In genomic region chr16:94571111-94571993, GRCm38 (mm10) we compare ENCODE assay signal across 8 mouse cellular contexts. TPM values are rescaled to one million over a fixed set of nuclear protein-coding genes. Genes with fewer than 3 reads are reported as not detected.
DNase-seq lines count a peak whose midpoint lies in the region; ATAC-seq and TF ChIP-seq lines count a peak whose summit lies in the region.

No protein-coding gene starts in this region.

- no peak for DNase-seq in heart, adult 2 months
- DNase-seq in heart, adult 18-20 months: no peak
- no peak for DNase-seq in cerebellum, adult 11 months
- DNase-seq in kidney, postnatal 36 days: no peak

- ATAC-seq in limb, embryonic 15.5 days (ENCODE audit: insufficient number of reproducible peaks, low FRiP score, low TSS enrichment, low read depth): no peak
- no peak for ATAC-seq in stomach, embryonic 15.5 days (ENCODE audit: insufficient read depth, low FRiP score, low read depth)

- H3K9ac ChIP-seq in heart, adult 2 months (ENCODE audit: low read depth, low read length): peak overlapping the region; percentile 100
- H3K9ac ChIP-seq in limb, embryonic 15.5 days: peak overlapping the region; percentile 99
- peak overlapping the region; percentile 99 for H3K9ac ChIP-seq in stomach, embryonic 15.5 days

- H3ac ChIP-seq in C2C12 (ENCODE audit: control insufficient read depth, insufficient read length, low read depth): peak overlapping the region; percentile 88

- peak overlapping the region; percentile 47 for H3K4me2 ChIP-seq in limb, embryonic 15.5 days
- peak overlapping the region; percentile 69 for H3K4me2 ChIP-seq in stomach, embryonic 15.5 days

- TF ChIP-seq POLR2A in heart, adult 2 months (IDR thresholded peaks at IDR 0.05; ENCODE audit: insufficient read depth, low read depth, low read length): no peak
- TF ChIP-seq POLR2A in embryonic fibroblast, embryonic 13.5 days (IDR thresholded peaks at IDR 0.05; ENCODE audit: low read depth, low read length): no peak

- peaks cover 4% of the 10 kb centered on the region for H3K79me2 ChIP-seq in heart, adult 2 months (replicated peaks; ENCODE audit: control insufficient read depth, insufficient read depth, low read length)
- H3K79me2 ChIP-seq in C2C12 (ENCODE audit: control insufficient read depth, insufficient read depth): peaks cover 66% of the 10 kb centered on the region

- peak overlapping the region; percentile 69 for H3K4me3 ChIP-seq in heart, adult 2 months
- peak overlapping the region; percentile 75 for H3K4me3 ChIP-seq in C2C12 (ENCODE audit: insufficient read depth, poor library complexity, severe bottlenecking)
- peak overlapping the region; percentile 85 for H3K4me3 ChIP-seq in embryonic fibroblast, embryonic 13.5 days (ENCODE audit: insufficient read depth, low read length)
- H3K4me3 ChIP-seq in limb, embryonic 15.5 days: peak overlapping the region; percentile 96
- peak overlapping the region; percentile 96 for H3K4me3 ChIP-seq in stomach, embryonic 15.5 days (replicated peaks)

- intact Hi-C loops in heart, adult 2 months (cut with DNase I): loop anchor here (5.0 kb wide), 1 partner anchor 101 kb away; no protein-coding TSS in a partner anchor

- peak overlapping the region; percentile 99 for H3K27ac ChIP-seq in heart, adult 2 months
- peak overlapping the region; percentile 93 for H3K27ac ChIP-seq in embryonic fibroblast, embryonic 13.5 days (ENCODE audit: insufficient read depth, low read length)
- peak overlapping the region; percentile 100 for H3K27ac ChIP-seq in limb, embryonic 15.5 days
- peak overlapping the region; percentile 100 for H3K27ac ChIP-seq in stomach, embryonic 15.5 days

- peaks cover 21% of the 10 kb centered on the region for H3K4me1 ChIP-seq in heart, adult 2 months (ENCODE audit: control insufficient read depth, insufficient read depth, low read length)
- H3K4me1 ChIP-seq in embryonic fibroblast, embryonic 13.5 days (ENCODE audit: control insufficient read depth, insufficient read depth, low read length): peaks cover 19% of the 10 kb centered on the region
- peaks cover 24% of the 10 kb centered on the region for H3K4me1 ChIP-seq in limb, embryonic 15.5 days
- peaks cover 26% of the 10 kb centered on the region for H3K4me1 ChIP-seq in stomach, embryonic 15.5 days

- H3K9me3 ChIP-seq in limb, embryonic 15.5 days: no peaks in the 10 kb centered on the region
- H3K9me3 ChIP-seq in stomach, embryonic 15.5 days: no peaks in the 10 kb centered on the region

- peaks cover 57% of the 10 kb centered on the region for H3K79me3 ChIP-seq in C2C12 (ENCODE audit: low read depth)

- H3K36me3 ChIP-seq in heart, adult 2 months (ENCODE audit: control insufficient read depth, insufficient read depth, low read length): peaks cover 24% of the 10 kb centered on the region
- no peaks in the 10 kb centered on the region for H3K36me3 ChIP-seq in C2C12 (ENCODE audit: control insufficient read depth, insufficient read depth)
- H3K36me3 ChIP-seq in limb, embryonic 15.5 days: no peaks in the 10 kb centered on the region
- H3K36me3 ChIP-seq in stomach, embryonic 15.5 days: no peaks in the 10 kb centered on the region

- 13% methylated on average over 10 of the region's 10 CpGs for WGBS in heart, adult 2 months
- 21% methylated on average over 10 of the region's 10 CpGs for WGBS in limb, embryonic 15.5 days
- WGBS in stomach, embryonic 15.5 days: 24% methylated on average over 10 of the region's 10 CpGs

- no peaks in the 10 kb centered on the region for H3K27me3 ChIP-seq in heart, adult 2 months (ENCODE audit: control insufficient read depth, insufficient read depth, low read length)
- no peaks in the 10 kb centered on the region for H3K27me3 ChIP-seq in C2C12 (ENCODE audit: control insufficient read depth, insufficient read depth, insufficient read length)
- H3K27me3 ChIP-seq in limb, embryonic 15.5 days: no peaks in the 10 kb centered on the region
- no peaks in the 10 kb centered on the region for H3K27me3 ChIP-seq in stomach, embryonic 15.5 days (replicated peaks)

- TF ChIP-seq EP300 in heart, adult 2 months (IDR thresholded peaks at IDR 0.05; ENCODE audit: insufficient read depth, low read depth, low read length): no peak

- no peak for TF ChIP-seq CTCF in heart, adult 2 months (IDR thresholded peaks at IDR 0.05)
- TF ChIP-seq CTCF in C2C12 (IDR thresholded peaks at IDR 0.05; ENCODE audit: control insufficient read depth, insufficient read depth, insufficient read length): no peak
- no peak for TF ChIP-seq CTCF in embryonic fibroblast, embryonic 13.5 days (IDR thresholded peaks at IDR 0.05; ENCODE audit: borderline replicate concordance, insufficient read depth, low read length)

TF ChIP-seq in C2C12, 6 proteins besides CTCF, POLR2A, EP300 and RAD21:
- TF ChIP-seq MYOG (IDR thresholded peaks at IDR 0.05; ENCODE audit: control insufficient read depth, extremely low read depth, insufficient read length) (no peak), MYOD1 (IDR thresholded peaks at IDR 0.05; ENCODE audit: control insufficient read depth, insufficient read length, low read depth) (no peak), USF1 (IDR thresholded peaks at IDR 0.05; ENCODE audit: low read depth) (no peak), FOSL1 (IDR thresholded peaks at IDR 0.05; ENCODE audit: insufficient read depth, low read length, poor library complexity, severe bottlenecking) (no peak), MAX (IDR thresholded peaks at IDR 0.05) (no peak), CEBPB (IDR thresholded peaks at IDR 0.05; ENCODE audit: low read depth) (no peak)

RNA-seq across cellular contexts. Expression of gene Dyrk1a, which starts 1.5 kb away (rescaled TPM):
- total RNA-seq in heart, adult 2 months (2021): 10 to 100 TPM; 74.0 to 80.5 TPM
- polyA plus RNA-seq in heart, adult 2 months (2012; rRNA removed): 28.2 and 44.8 TPM in 2 replicates
- 10 to 100 TPM; 64.8 to 73.1 TPM for total RNA-seq in heart, adult 18-20 months (2021)
- 17.3 TPM for polyA plus RNA-seq in C2C12 (2012; fragmentation: generic; extraction: Trizol)
- 46.2 and 50.5 TPM in 2 replicates for polyA plus RNA-seq in embryonic fibroblast, embryonic 13.5 days (2011; ENCODE audit: insufficient read length, low read depth, missing spikeins)
- 7.5 and 8.3 TPM in 2 replicates for polyA plus RNA-seq in limb, embryonic 15.5 days (2015; fragmentation: Nextera tagmentation; extraction: Ambion mirVana)
- 8.0 and 9.5 TPM in 2 replicates for polyA plus RNA-seq in stomach, embryonic 15.5 days (2015; fragmentation: Nextera tagmentation; extraction: Ambion mirVana)

RNA-seq across cellular contexts. Expression of gene Vps26c, which starts 44.7 kb away (rescaled TPM):
- total RNA-seq in heart, adult 2 months (2021): 10 to 100 TPM; 21.8 to 22.1 TPM
- polyA plus RNA-seq in heart, adult 2 months (2012; rRNA removed): 25.7 and 42.8 TPM in 2 replicates
- total RNA-seq in heart, adult 18-20 months (2021): 10 to 100 TPM; 20.7 to 21.7 TPM
- 50.3 TPM for polyA plus RNA-seq in C2C12 (2012; fragmentation: generic; extraction: Trizol)
- 46.2 and 59.6 TPM in 2 replicates for polyA plus RNA-seq in embryonic fibroblast, embryonic 13.5 days (2011; ENCODE audit: insufficient read length, low read depth, missing spikeins)
- polyA plus RNA-seq in limb, embryonic 15.5 days (2015; fragmentation: Nextera tagmentation; extraction: Ambion mirVana): 54.9 and 61.3 TPM in 2 replicates
- 54.8 and 55.3 TPM in 2 replicates for polyA plus RNA-seq in stomach, embryonic 15.5 days (2015; fragmentation: Nextera tagmentation; extraction: Ambion mirVana)
